In genomic region chrX:134296737-134297136, GRCm38 (mm10) we compare ENCODE assay signal across 9 mouse cellular contexts. TPM values are rescaled to one million over a fixed set of nuclear protein-coding genes. Genes with fewer than 3 reads are reported as not detected.
DNase-seq lines count a peak whose midpoint lies in the region; ATAC-seq and TF ChIP-seq lines count a peak whose summit lies in the region.
"Had no signal": no experiment of that assay in that cellular context is flagged by ENCODE, and none has a peak within 500 bp of the region (broad histone marks: within the 10 kb centered on the region; RNA-seq: fewer than 3 reads in every experiment).

No protein-coding gene starts in this region.

- H3K9me3 ChIP-seq in hindbrain, postnatal 0 days (ENCODE audit: low read length), result no peaks in the 10 kb centered on the region
- H3K9me3 ChIP-seq: megakaryocyte, embryonic 14.5 days had no signal

- H3K27me3 ChIP-seq in hindbrain, postnatal 0 days (ENCODE audit: insufficient read depth, low read length), result no peaks in the 10 kb centered on the region

- H3K27ac ChIP-seq in gastrocnemius, adult 2 months, result no peak overlapping the region
- peak overlapping the region; percentile 68; the same call in 1 of the 2 replicates for H3K27ac ChIP-seq in hindbrain, postnatal 0 days

- peak overlapping the region; percentile 55 for H3K4me2 ChIP-seq in hindbrain, postnatal 0 days (ENCODE audit: low read depth, low read length)

- H3K36me3 ChIP-seq in hindbrain, postnatal 0 days (ENCODE audit: insufficient read depth, low read length), result no peaks in the 10 kb centered on the region

- TF ChIP-seq CTCF in gastrocnemius, adult 2 months (IDR thresholded peaks at IDR 0.05), result no peak
- no peak for TF ChIP-seq CTCF in hindbrain, postnatal 0 days (IDR thresholded peaks at IDR 0.05; ENCODE audit: low read depth)

- peak; percentile 63 for ATAC-seq in hindbrain, postnatal 0 days
- ATAC-seq in megakaryocyte-erythroid progenitor cell, adult 5-6 weeks (replicated peaks; ENCODE audit: low FRiP score, low TSS enrichment, poor library complexity, severe bottlenecking), result no peak

- WGBS in hindbrain, postnatal 0 days, result 39% methylated on average over 7 of the region's 7 CpGs

- no peak for DNase-seq in gastrocnemius, adult 2 months
- no peak for DNase-seq in gastrocnemius, postnatal 10 days
- DNase-seq in right cerebral cortex, postnatal 4 days, result peak; percentile 9
- no peak for DNase-seq in right cerebral cortex, adult 18-20 months
- no peak for DNase-seq in hindbrain, postnatal 0 days (ENCODE audit: low spot score)
- peak; percentile 30 for DNase-seq in retina, embryonic 14.5 days (ENCODE audit: low spot score)
- DNase-seq in spleen, postnatal 36 days (ENCODE audit: low spot score in 2 of 2), result no peak

- peak overlapping the region; percentile 53 for H3K9ac ChIP-seq in hindbrain, postnatal 0 days (replicated peaks; ENCODE audit: low read length)

- H3K4me3 ChIP-seq in gastrocnemius, adult 2 months, result peak overlapping the region; percentile 60
- H3K4me3 ChIP-seq in hindbrain, postnatal 0 days (ENCODE audit: low read length), result peak overlapping the region; percentile 51

- intact Hi-C loops in gastrocnemius, adult 2 months (cut with DNase I), result loop anchor here (10.0 kb wide), 1 partner anchor 48 kb away; no protein-coding TSS in a partner anchor

- H3K4me1 ChIP-seq in hindbrain, postnatal 0 days (ENCODE audit: insufficient read depth, low read length), result no peaks in the 10 kb centered on the region

RNA-seq across cellular contexts. Expression of gene Tmem35a, which starts 1.7 kb away (rescaled TPM):
- under 1 TPM; 0.11 to 0.15 TPM for total RNA-seq in gastrocnemius, adult 2 months (2021)
- total RNA-seq in gastrocnemius, postnatal 10 days (2021), result 1 to 10 TPM; 1.5 to 1.7 TPM
- total RNA-seq in hindbrain, postnatal 0 days (2014; rRNA removed), result 135 and 139 TPM in 2 replicates
- 92.4 and 93.4 TPM in 2 replicates for polyA plus RNA-seq in hindbrain, postnatal 0 days (2015; fragmentation: Nextera tagmentation; extraction: Ambion mirVana)
- 0.31 TPM in 1 of 2 replicates, not detected in the other for total RNA-seq in megakaryocyte-erythroid progenitor cell, adult 5-6 weeks (2014; fragmentation: Nextera tagmentation)
- not detected in 2 replicates for total RNA-seq in megakaryocyte-erythroid progenitor cell, adult 5-6 weeks (2017)

RNA-seq across cellular contexts. Expression of gene Cenpi, which starts 11.1 kb away (rescaled TPM):
- under 1 TPM in 1 of 2 experiments, not detected in 1; 0.08 TPM for total RNA-seq in gastrocnemius, adult 2 months (2021)
- 1 to 10 TPM; 2.3 to 3.2 TPM for total RNA-seq in gastrocnemius, postnatal 10 days (2021)
- total RNA-seq in hindbrain, postnatal 0 days (2014; rRNA removed), result 4.7 and 7.4 TPM in 2 replicates
- 6.6 and 6.7 TPM in 2 replicates for polyA plus RNA-seq in hindbrain, postnatal 0 days (2015; fragmentation: Nextera tagmentation; extraction: Ambion mirVana)
- 26.4 and 33.6 TPM in 2 replicates for total RNA-seq in megakaryocyte-erythroid progenitor cell, adult 5-6 weeks (2014; fragmentation: Nextera tagmentation)
- total RNA-seq in megakaryocyte-erythroid progenitor cell, adult 5-6 weeks (2017), result 28.4 and 35.3 TPM in 2 replicates

RNA-seq across cellular contexts. Expression of gene Trmt2b, which starts 20.0 kb away (rescaled TPM):
- total RNA-seq in gastrocnemius, adult 2 months (2021), result 10 to 100 TPM in 1 of 2 experiments, 1 to 10 TPM in 1; 9.0 to 12.7 TPM
- 10 to 100 TPM in 1 of 2 experiments, 1 to 10 TPM in 1; 9.2 to 10.6 TPM for total RNA-seq in gastrocnemius, postnatal 10 days (2021)
- total RNA-seq in hindbrain, postnatal 0 days (2014; rRNA removed), result 6.1 and 6.4 TPM in 2 replicates
- 6.3 TPM in 2 replicates for polyA plus RNA-seq in hindbrain, postnatal 0 days (2015; fragmentation: Nextera tagmentation; extraction: Ambion mirVana)
- 14.9 and 18.3 TPM in 2 replicates for total RNA-seq in megakaryocyte-erythroid progenitor cell, adult 5-6 weeks (2014; fragmentation: Nextera tagmentation)
- 19.7 and 22.8 TPM in 2 replicates for total RNA-seq in megakaryocyte-erythroid progenitor cell, adult 5-6 weeks (2017)

Comparison
In these comparisons a context has a peak if more than half of its experiments do, and no peak if none do; other contexts are left out.
1. DNase-seq: peak in right cerebral cortex, postnatal 4 days (single experiment) and retina, embryonic 14.5 days (single experiment); none in gastrocnemius, adult 2 months (single experiment), gastrocnemius, postnatal 10 days (single experiment), right cerebral cortex, adult 18-20 months (single experiment), hindbrain, postnatal 0 days (single experiment) and spleen, postnatal 36 days (0 of 2).
2. RNA of gene Tmem35a, which starts 1.7 kb away (total RNA-seq): 135 to 139 TPM in hindbrain, postnatal 0 days; 1.5 to 1.7 TPM in gastrocnemius, postnatal 10 days, 0.31 TPM in megakaryocyte-erythroid progenitor cell, adult 5-6 weeks and 0.11 to 0.15 TPM in gastrocnemius, adult 2 months; every median in the first group is over 10 times any median in the second.